Mouse (Mus musculus) mature B cell (primary cell): ENCODE data around the gene Mpp5.

Experiments
- in situ Hi-C: fragments of 300-500 bp; cut with MboI; formaldehyde crosslinking; loops from 2 replicates; pipeline ENCODE4 v1.14.3; 2019

The Mpp5 gene

GRCm38 (mm10) chr12:78848246-78848645 lies 99.5 kb downstream of the Mpp5 start:
- in situ Hi-C loops, result no loop called here

- in situ Hi-C loops, result no loop called here
Observed at GRCm38 (mm10) chr12:78860921-78861495, 112.3 kb downstream of the Mpp5 start.

DNA sequence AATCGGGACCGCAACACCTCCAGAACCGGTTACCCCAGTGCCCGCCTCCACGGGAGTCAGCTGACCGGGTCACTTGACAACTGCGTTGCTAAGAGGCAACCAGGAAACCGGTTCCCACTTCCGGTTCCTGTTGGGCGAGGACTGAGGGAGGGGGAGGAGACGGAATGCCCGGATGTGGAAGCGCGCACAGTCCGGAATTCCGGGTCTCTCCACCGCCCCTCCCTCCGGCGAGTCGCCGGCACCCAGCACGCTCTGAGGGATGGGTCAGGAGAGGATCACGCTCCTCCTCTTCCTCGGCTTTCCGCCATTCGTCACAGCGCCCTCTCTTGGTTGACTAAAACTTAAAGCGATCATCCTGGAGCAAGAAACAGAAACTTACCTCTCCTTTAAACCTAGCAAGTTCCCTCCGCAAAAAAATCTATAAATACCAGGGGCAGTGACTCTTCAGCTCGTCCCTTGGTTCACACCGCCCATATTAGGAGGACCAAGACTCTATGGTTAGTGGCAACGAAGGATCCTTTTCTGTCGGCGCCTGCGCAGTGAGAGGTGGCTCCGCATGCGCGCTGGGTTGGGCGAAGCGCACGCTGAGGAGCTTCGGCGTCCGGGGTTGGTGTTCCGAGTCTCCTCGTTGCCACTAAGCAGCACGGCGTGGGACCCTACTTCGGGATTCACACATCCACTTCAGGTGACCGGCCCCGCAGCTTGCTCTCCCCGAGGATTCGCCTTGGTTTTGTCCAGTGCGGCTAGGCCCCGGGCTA lies 113.0 kb downstream of the Mpp5 start, which contains the start of the genes Atp6v1d and Eif2s1:
Gene Atp6v1d (minus strand): TSS at position 143 of the 758 bp plus-strand sequence.
Gene Eif2s1 (plus strand): TSS at position 324 of the 758 bp plus-strand sequence.
- in situ Hi-C loops, result no loop called here

GRCm38 (mm10) chr12:78862254-78862730 lies 113.6 kb downstream of the Mpp5 start:
- in situ Hi-C loops, result no loop called here

DNA sequence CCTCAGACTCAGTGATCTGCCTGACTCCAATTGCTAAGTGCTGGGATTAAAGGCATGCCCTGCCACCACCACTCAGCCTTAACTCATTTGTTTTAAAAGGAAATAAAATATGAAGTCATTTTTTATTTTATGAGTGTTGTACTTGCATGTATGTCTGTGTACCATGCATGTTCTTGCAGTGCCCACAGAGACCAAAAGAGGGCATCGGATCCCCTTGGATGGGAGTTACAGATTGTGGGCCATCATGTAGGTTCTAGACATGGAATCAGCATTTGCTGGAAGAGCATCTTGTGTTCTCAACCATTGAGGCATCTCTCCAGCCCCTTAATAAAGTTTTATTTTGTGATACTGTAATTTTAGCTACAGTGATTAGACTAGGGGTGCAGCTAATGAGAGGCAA lies 116.7 kb downstream of the Mpp5 start:
- in situ Hi-C loops, result no loop called here

- in situ Hi-C loops, result no loop called here
Observed at GRCm38 (mm10) chr12:78868115-78868514, 119.4 kb downstream of the Mpp5 start.

DNA sequence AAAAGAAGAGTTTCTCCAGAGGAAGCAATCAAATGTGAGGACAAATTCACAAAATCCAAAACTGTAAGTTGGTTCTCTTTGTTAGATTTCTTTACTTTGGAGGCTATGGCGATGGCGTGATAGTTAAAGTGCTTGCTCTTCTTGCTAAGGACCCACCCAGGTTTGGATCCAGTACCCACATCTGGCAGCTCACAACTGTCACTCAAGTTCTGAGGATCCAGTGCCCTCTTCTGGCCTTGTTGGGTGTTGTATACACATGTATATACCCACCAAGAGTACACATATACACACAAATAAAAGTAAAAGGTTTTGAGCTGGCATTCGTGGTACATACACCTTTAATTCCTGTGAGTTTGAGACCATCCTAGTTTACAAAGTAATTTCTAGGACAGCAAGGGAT lies 125.9 kb downstream of the Mpp5 start:
- in situ Hi-C loops, result no loop called here

DNA sequence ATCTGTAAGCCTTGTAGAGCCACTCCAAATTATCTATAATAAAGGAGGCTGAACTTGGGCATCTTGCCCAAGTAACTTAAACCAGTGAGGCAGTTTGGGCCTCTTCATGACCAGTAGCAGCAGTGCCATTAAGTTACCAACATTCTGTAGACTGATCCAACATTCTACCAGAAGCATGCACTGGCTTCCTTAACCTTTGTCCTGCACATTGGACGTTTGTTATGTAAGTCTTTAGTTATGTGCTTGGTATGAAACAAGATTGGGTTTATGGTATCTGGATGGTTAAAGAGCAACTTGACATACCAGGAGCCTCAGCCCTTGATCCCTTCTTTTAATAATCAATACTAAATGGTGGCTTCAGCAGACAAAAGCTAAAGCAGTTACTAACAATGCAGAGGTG lies 141.4 kb downstream of the Mpp5 start:
- in situ Hi-C loops, result no loop called here
